Mouse (Mus musculus): Measurements from ENCODE around the gene Zfp598.

- TF ChIP-seq POLR2A (IDR thresholded peaks at IDR 0.05; ENCODE audit: control insufficient read depth, low read depth, low read length) (no peak), CTCF (IDR thresholded peaks at IDR 0.05; ENCODE audit: control insufficient read depth, insufficient read depth, insufficient replicate concordance, low read depth, low read length) (no peak)
Measured at GRCm38 (mm10) chr17:24722220-24722924, 52.9 kb downstream of the Zfp598 start.

Measured in testis, adult 2 months (tissue).